Mouse (Mus musculus) thymus, postnatal 14 days (tissue): ENCODE measurements around the gene Chrna9.
"Not testable (repeated sequence)": the region's sequence is repeated elsewhere in the genome, so short reads cannot be mapped to it uniquely, and the experiment has no call there.

Experiments used
- DNase-seq: peaks from one replicate; pipeline ENCODE4 v3.0.0; 2021

Chrna9 gene

DNA sequence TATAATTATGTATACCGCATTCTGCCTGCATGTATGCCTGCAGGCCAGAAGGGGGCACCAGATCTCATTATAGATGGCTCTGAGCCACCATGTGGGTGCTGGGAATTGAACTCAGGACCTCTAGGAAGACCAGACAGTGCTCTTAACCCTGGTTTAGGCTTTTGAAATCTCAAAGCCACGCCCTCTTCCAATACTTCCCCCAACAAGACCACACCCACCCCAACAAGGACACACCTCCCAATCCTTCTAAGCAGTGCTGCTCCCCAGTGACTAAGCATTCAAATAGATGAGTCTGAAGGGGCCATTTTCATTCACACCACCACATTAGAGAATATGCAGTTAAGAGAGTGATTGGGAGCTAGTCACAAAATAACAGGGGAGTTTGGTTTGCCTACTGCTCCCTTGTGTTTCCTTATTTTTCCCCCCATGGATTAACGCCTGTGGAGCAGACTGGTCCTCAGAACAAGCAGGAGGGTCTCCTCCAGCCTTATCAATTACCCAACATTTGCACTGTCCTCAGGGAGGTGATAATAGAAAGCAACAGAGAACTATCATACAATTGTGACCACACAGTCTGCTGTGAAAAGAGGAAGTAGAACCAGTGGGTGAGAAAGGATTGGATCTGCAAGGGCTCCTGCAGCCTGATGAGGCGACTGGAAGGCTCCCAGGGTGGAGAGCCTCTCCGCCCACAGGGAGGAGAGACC lies 25.3 kb downstream of the Chrna9 start:
- DNase-seq = no peak

- no peak for DNase-seq
Measured at GRCm38 (mm10) chr5:65960597-65960950, 25.9 kb downstream of the Chrna9 start.

DNA sequence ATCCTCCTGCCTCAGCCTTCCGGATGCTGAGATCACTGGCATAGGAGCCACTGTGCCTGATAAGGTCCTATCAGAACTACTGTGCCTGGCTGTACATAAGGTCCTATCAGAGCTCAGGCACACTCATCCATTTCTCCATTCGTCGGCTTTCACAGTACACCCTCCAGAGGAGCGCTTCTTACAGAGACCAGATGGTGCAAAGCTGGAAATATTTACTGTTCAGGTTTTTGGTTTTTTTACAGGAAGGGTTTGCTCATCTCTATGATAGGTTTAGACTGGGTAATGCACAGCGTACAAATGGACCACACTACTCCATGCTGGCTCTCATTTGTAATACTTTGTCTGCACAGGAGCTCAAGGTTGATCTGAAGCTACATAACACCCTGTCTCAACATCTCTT lies 28.6 kb downstream of the Chrna9 start:
- DNase-seq = no peak

DNA sequence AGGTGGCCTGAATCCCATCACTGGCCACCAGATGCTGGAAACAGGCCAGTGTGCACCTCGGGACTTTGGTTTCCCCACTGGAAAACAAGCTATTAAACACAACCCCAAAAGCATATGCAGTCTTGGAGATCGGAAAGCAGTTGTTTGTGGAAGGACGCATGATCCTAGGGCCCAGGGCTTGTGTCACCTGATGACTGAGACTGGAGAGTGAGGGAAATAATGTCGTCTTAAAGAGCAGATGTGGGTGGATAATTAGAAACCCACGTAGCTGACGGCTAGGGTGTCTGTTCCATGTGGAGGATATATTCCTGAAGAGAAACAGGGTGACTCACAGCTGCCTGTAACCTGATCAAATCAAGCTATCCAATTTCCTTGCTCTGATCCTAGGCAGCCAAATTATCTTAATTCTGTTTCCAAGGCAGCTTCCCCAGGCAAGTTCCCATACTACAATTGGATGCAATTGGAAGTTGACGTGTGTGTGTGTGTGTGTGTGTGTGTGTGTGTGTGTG lies 31.1 kb downstream of the Chrna9 start:
- no peak for DNase-seq

- no peak for DNase-seq
Measured at GRCm38 (mm10) chr5:65967091-65967490, 32.4 kb downstream of the Chrna9 start.

DNA sequence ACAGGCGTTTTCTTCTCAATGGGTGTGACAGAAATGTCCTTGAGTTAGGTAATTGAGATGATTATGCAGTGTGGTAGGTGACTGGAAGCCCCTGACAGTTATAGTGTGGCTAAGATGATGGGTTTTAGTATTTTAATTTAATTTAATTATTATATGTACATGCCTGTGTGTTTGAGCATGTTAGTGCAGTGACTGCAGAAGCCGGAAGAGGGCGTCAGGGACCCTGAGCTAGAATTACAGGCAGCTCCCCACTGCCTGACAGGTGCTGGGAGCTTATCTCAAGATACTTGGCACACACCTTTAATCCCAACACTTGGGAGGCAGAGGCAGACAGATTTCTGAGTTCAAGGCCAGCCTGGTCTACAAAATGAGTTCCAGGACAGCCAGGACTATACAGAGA lies 33.3 kb downstream of the Chrna9 start:
- no peak for DNase-seq

DNA sequence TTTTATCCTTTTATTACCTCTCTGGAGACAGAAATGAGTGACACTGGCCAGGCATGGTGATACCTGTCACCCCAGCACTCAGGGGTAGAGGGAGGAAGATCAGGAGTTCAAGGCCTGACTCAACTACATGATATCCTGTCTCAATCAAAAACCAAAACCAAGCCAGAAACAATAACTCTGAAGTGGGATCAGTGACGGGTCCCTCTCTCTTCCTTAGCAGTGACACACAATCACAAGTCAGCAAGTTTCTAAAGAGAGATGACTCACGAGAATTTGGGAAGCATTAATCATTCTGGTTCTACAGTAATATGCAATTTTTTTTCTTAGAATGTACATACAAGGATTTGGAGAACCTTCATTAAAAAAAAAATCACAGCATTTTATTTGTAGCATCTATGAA lies 38.5 kb downstream of the Chrna9 start:
- no peak for DNase-seq

GRCm38 (mm10) chr5:65975731-65976130 lies 41.0 kb downstream of the Chrna9 start:
- no peak for DNase-seq

- no peak for DNase-seq
Measured at GRCm38 (mm10) chr5:65986426-65986825, 51.7 kb downstream of the Chrna9 start.

DNA sequence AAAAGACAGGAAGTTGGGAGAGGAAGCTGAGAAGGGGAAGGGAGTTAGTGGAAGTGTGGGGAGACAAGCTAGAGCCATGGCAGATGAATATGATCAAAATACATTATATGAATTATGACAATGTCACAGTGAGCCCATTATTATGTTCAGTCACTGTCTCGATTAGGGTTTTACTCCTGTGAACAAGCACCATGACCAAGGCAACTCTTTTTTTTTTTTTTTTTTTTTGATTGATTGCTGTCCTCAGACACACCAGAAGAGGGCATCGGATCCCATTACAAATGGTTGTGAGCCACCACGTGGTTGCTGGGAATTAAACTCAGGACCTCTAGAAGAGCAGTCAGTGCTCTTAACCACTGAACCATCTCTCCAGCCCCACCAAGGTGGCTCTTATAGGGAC lies 52.3 kb downstream of the Chrna9 start:
- DNase-seq = not testable (repeated sequence)

GRCm38 (mm10) chr5:65991191-65991590 lies 56.5 kb downstream of the Chrna9 start:
- DNase-seq = no peak

DNA sequence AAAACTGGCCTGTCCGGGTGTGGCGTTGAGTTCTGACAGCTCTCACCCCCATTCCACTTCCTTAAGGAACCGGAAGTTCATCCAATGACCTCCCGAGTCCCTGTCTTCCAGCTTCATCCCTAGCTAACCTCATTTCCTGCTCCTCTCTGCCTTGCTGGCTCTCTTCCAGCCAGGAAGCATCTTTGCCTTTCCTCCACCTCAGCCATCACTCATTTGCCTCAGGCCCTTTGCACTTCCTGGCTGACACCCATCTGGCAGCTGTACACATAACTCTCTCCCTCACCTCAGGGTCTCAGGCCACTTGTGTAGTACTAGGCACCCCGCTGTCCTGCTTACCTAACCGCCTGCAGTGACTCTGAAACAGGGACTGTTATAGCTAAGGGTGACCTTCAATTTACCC lies 59.9 kb downstream of the Chrna9 start:
- DNase-seq = no peak

DNA sequence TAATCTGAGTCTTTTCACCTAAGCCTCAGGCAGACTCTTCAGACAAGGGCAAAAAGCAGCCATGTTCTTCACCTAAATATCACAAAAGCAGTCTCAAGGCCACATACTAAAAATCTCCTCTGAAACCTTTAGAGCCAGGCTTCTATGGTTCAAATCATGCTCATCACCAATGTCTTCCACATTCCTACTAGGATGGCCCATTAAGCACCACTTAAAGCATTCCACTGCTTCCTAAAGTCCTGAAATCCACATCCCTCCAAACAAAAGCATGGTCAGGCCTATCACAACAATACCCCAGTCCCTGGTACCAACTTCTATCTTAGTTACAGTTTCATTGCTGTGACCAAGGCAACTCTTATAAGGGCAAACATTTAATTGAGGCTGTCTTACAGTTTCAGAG lies 63.1 kb downstream of the Chrna9 start:
- no peak for DNase-seq

DNA sequence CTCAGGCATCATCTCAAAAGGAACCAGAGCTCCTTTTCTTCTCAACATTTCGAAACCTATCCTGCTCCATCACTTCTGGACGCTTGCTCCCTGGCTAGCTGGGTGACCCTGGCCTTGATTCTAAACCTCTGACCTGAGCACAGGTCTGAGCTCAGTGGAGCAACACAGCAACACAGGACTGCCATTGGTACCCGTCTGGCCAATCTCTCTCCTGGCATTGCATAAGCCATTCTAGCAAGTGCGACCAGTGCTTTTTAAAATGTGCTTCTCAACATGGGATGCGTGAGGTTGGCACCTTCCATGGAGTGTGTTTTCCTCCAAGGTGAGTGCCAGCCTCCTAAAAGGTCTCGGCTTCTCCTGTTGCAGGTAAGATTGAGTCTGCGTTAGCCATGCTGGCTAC lies 64.4 kb downstream of the Chrna9 start:
- DNase-seq = no peak

- DNase-seq = no peak
Measured at GRCm38 (mm10) chr5:66000074-66000473, 65.4 kb downstream of the Chrna9 start.

DNA sequence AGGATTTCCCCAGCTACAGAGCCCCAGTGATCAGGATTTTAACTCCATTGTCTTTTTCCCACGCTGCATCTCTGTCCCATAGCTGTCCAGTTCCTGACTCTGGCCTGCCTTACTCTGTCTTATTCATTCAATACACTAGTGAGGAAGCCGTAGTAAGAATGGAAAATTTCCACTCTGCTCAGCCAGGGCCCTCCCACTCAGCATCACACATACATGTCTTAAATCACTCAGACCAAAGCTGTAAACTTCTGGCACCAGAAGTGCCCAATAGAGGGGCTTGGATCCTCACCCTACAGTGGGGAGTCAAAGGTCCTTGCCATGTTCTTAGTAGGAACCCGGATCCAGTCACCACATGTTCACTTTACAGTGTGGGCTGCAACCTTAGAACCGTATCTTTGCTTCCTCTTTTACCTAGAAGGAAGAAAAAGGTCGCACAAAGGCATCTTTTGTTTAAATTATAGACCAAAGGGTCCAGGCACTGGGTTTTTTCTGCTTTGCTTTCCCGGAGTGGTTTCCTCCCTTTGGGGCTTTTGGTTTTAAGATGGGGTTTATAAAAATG lies 65.9 kb downstream of the Chrna9 start:
- DNase-seq = no peak

- DNase-seq = no peak
Measured at GRCm38 (mm10) chr5:66001232-66001631, 66.5 kb downstream of the Chrna9 start.

DNA sequence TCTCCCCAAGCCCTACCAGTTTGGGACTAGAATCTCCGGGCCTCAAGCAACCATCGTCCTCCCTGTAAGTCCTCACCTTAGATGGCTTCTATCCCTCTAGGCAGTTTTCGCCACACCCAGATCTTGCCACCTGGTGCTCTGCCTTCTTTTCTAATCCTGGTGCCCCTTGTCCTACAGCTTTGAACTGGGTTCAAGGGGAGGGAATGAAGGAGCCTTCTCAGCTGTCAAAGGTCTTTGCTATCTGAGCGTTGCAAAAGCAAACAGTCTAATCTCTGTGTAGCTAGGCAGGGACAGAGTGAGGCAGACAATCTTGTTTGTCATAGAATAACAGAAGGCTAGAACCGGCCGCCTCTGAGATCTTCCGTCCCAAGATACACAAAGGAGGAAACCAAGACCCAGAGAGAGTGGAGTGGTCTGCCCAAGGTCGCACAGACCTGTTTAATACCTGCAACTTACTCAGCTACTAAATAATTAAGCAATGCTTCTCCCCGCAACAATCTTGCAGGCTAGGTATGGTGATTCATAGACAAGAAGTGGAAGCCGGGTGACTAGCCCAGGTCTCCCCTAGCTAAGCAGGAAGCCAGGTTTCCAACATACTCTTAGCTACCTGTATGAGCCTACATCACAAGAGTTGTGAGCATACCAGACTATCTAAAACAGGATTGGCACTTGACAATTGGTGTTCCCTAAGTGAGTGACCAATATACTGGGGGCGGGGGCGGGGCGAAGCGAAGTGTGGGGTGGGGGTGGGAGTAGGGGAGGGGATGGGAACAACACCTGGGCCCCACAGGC lies 69.6 kb downstream of the Chrna9 start, which contains the start of gene 9130230L23Rik:
Gene 9130230L23Rik (minus strand): TSS at position 152 of the 792 bp plus-strand sequence.
- no peak for DNase-seq

- no peak for DNase-seq
Measured at GRCm38 (mm10) chr5:66005041-66005678, 70.4 kb downstream of the Chrna9 start.

GRCm38 (mm10) chr5:66008245-66008967 lies 73.7 kb downstream of the Chrna9 start:
- DNase-seq = no peak

GRCm38 (mm10) chr5:66013999-66014398 lies 79.3 kb downstream of the Chrna9 start:
- no peak for DNase-seq

- DNase-seq = no peak
Measured at GRCm38 (mm10) chr5:66014437-66014836, 79.7 kb downstream of the Chrna9 start.
